Mouse (Mus musculus) liver, adult 2 months (tissue): ENCODE results near the gene Tgfbr3.

Experiments
- CTCF ChIP-seq: fragments of 200-500 bp; IDR thresholded peaks from 2 replicates; pipeline ENCODE4 v1.5.1; 2011; ENCODE audit warnings: low read depth, low read length, control low read depth
- POLR2A ChIP-seq: fragments of 200-500 bp; IDR thresholded peaks from 2 replicates; pipeline ENCODE4 v1.6.1; 2011; ENCODE audit warnings: low read length, control low read depth; ENCODE audit not compliant: insufficient read depth; ENCODE audit errors: extremely low read depth

- TF ChIP-seq CTCF (no peak), POLR2A (no peak)
These were observed 143.3 kb downstream of the Tgfbr3 start for GRCm38 (mm10) chr5:107146111-107146616.
